ENCODE assay signal across 8 mouse cellular contexts in the genomic region with DNA sequence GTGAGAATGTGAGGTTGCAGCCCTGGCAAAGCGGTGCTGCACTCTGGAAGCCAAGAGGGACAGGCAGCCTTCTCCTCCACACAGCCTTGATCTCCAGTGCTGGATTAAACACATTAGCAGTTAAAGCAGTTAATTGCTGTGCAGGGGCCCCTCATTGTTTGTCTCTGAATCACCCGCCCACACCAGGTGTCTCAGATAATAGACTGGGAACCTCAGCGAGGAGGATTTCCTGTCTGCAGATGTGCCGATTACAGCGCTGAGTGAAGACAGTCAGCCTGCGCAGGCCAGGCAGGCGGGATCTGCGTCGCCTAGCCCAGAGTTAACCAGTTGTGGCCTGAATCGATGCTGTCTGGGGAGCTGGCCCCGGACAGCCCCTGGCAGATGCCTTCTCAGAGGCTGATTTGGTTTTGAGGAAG. TPM values are rescaled to one million over a fixed set of nuclear protein-coding genes. Genes with fewer than 3 reads are reported as not detected.
A peak's percentile ranks its signal among the peaks of the same experiment; 100 is the strongest.
DNase-seq lines count a peak whose midpoint lies in the region; ATAC-seq and TF ChIP-seq lines count a peak whose summit lies in the region.

No protein-coding gene starts in this region.

- H3K27me3 ChIP-seq in heart, embryonic 16.5 days (ENCODE audit: control insufficient read depth, insufficient read depth, low read length): no peaks in the 10 kb centered on the region
- no peaks in the 10 kb centered on the region for H3K27me3 ChIP-seq in limb, embryonic 15.5 days
- no peaks in the 10 kb centered on the region for H3K27me3 ChIP-seq in midbrain, postnatal 0 days (ENCODE audit: insufficient read depth, low read length)

- peak overlapping the region; percentile 47 for H3K9ac ChIP-seq in heart, embryonic 16.5 days (ENCODE audit: low read length)
- no peak overlapping the region for H3K9ac ChIP-seq in limb, embryonic 15.5 days
- no peak overlapping the region for H3K9ac ChIP-seq in midbrain, postnatal 0 days (replicated peaks; ENCODE audit: low read length, poor library complexity, severe bottlenecking)

- no peak overlapping the region for H3K4me3 ChIP-seq in lung, adult 2 months (replicated peaks; ENCODE audit: extremely low read depth, low read depth, low read length)
- H3K4me3 ChIP-seq in heart, embryonic 16.5 days (ENCODE audit: low read length): peak overlapping the region; percentile 28; the same call in 1 of the 2 replicates
- no peak overlapping the region for H3K4me3 ChIP-seq in limb, embryonic 15.5 days
- H3K4me3 ChIP-seq in midbrain, postnatal 0 days (ENCODE audit: low read depth, low read length): no peak overlapping the region

- TF ChIP-seq POLR2A in lung, adult 2 months (IDR thresholded peaks at IDR 0.05; ENCODE audit: borderline replicate concordance, extremely low read depth, low read depth, low read length): no peak

- H3K4me2 ChIP-seq in heart, embryonic 16.5 days (ENCODE audit: low read depth, low read length): peak overlapping the region; percentile 35
- peak overlapping the region; percentile 19 for H3K4me2 ChIP-seq in limb, embryonic 15.5 days
- peak overlapping the region; percentile 34 for H3K4me2 ChIP-seq in midbrain, postnatal 0 days (ENCODE audit: low read depth, low read length, poor library complexity, severe bottlenecking)

- peaks cover 26% of the 10 kb centered on the region for H3K4me1 ChIP-seq in lung, adult 2 months (ENCODE audit: control insufficient read depth, insufficient read depth, low read length)
- H3K4me1 ChIP-seq in heart, embryonic 16.5 days (ENCODE audit: control insufficient read depth, insufficient read depth, low read length): peaks cover 16% of the 10 kb centered on the region
- peaks cover 38% of the 10 kb centered on the region for H3K4me1 ChIP-seq in limb, embryonic 15.5 days
- H3K4me1 ChIP-seq in midbrain, postnatal 0 days (ENCODE audit: insufficient read depth, low read length): peaks cover 5% of the 10 kb centered on the region; the same call in 1 of the 2 replicates

- peaks cover 9% of the 10 kb centered on the region; the same call in 1 of the 2 replicates for H3K36me3 ChIP-seq in heart, embryonic 16.5 days (ENCODE audit: control insufficient read depth, insufficient read depth)
- no peaks in the 10 kb centered on the region for H3K36me3 ChIP-seq in limb, embryonic 15.5 days
- peaks cover 11% of the 10 kb centered on the region for H3K36me3 ChIP-seq in midbrain, postnatal 0 days (ENCODE audit: insufficient read depth, low read length)

- WGBS in lung, adult 2 months: 27% methylated on average over 11 of the region's 11 CpGs
- WGBS in heart, embryonic 16.5 days: 18% methylated on average over 11 of the region's 11 CpGs
- 10% methylated on average over 11 of the region's 11 CpGs for WGBS in limb, embryonic 15.5 days
- WGBS in midbrain, postnatal 0 days: 7% methylated on average over 11 of the region's 11 CpGs

- H3K9me3 ChIP-seq in heart, embryonic 16.5 days (replicated peaks; ENCODE audit: control insufficient read depth, low read length): no peaks in the 10 kb centered on the region
- H3K9me3 ChIP-seq in limb, embryonic 15.5 days: no peaks in the 10 kb centered on the region
- H3K9me3 ChIP-seq in midbrain, postnatal 0 days (ENCODE audit: low read length): no peaks in the 10 kb centered on the region

- peak; percentile 79 for ATAC-seq in heart, embryonic 16.5 days (replicated peaks; ENCODE audit: extremely low read depth, insufficient read depth, low FRiP score)
- ATAC-seq in limb, embryonic 15.5 days (ENCODE audit: insufficient number of reproducible peaks, low FRiP score, low TSS enrichment, low read depth): 0 out of 2 replicates have a peak, but pooled peaks have one; percentile 9
- ATAC-seq in midbrain, postnatal 0 days (ENCODE audit: low FRiP score): peak; percentile 68; the same call in 1 of the 2 replicates

- H3K27ac ChIP-seq in heart, embryonic 16.5 days (ENCODE audit: low read length): peak overlapping the region; percentile 79
- H3K27ac ChIP-seq in limb, embryonic 15.5 days: peak overlapping the region; percentile 22; the same call in 1 of the 2 replicates
- no peak overlapping the region for H3K27ac ChIP-seq in midbrain, postnatal 0 days (ENCODE audit: low read depth, low read length)

- TF ChIP-seq CTCF in lung, adult 2 months (IDR thresholded peaks at IDR 0.05; ENCODE audit: insufficient read depth, low read length): no peak
- no peak for TF ChIP-seq CTCF in midbrain, postnatal 0 days (IDR thresholded peaks at IDR 0.05)

- peak; percentile 9 to 33 for DNase-seq in lung, adult 18-20 months
- DNase-seq in lung, adult 2 months: no peak
- DNase-seq in embryo, embryonic 10.5 days (ENCODE audit: low spot score): peak; percentile 78
- DNase-seq in midbrain, postnatal 0 days (ENCODE audit: low spot score): peak; percentile 59
- DNase-seq in thymus, postnatal 36 days: peak; percentile 79 to 85
- no peak for DNase-seq in left cerebral cortex, adult 11 months (ENCODE audit: low spot score)

RNA-seq across cellular contexts. Expression of a gene that starts 33.3 kb away (rescaled TPM):
- polyA plus RNA-seq in lung, adult 2 months (2012; rRNA removed): 159 and 171 TPM in 2 replicates
- 128 and 142 TPM in 2 replicates for polyA plus RNA-seq in heart, embryonic 16.5 days (2015; fragmentation: Nextera tagmentation; extraction: Ambion mirVana)
- 119 and 127 TPM in 2 replicates for polyA plus RNA-seq in limb, embryonic 15.5 days (2015; fragmentation: Nextera tagmentation; extraction: Ambion mirVana)
- 62.3 and 74.6 TPM in 2 replicates for total RNA-seq in midbrain, postnatal 0 days (2014; rRNA removed)
- 95.0 and 103 TPM in 2 replicates for polyA plus RNA-seq in midbrain, postnatal 0 days (2015; fragmentation: Nextera tagmentation; extraction: Ambion mirVana)

RNA-seq across cellular contexts. Expression of a gene that starts 33.8 kb away (rescaled TPM):
- polyA plus RNA-seq in lung, adult 2 months (2012; rRNA removed): 11.7 and 19.4 TPM in 2 replicates
- polyA plus RNA-seq in heart, embryonic 16.5 days (2015; fragmentation: Nextera tagmentation; extraction: Ambion mirVana): 38.4 and 39.6 TPM in 2 replicates
- 16.5 and 16.8 TPM in 2 replicates for polyA plus RNA-seq in limb, embryonic 15.5 days (2015; fragmentation: Nextera tagmentation; extraction: Ambion mirVana)
- 13.3 and 22.9 TPM in 2 replicates for total RNA-seq in midbrain, postnatal 0 days (2014; rRNA removed)
- 38.3 and 42.6 TPM in 2 replicates for polyA plus RNA-seq in midbrain, postnatal 0 days (2015; fragmentation: Nextera tagmentation; extraction: Ambion mirVana)

RNA-seq across cellular contexts. Expression of a gene that starts 38.5 kb away (rescaled TPM):
- polyA plus RNA-seq in lung, adult 2 months (2012; rRNA removed): 9.4 and 11.3 TPM in 2 replicates
- polyA plus RNA-seq in heart, embryonic 16.5 days (2015; fragmentation: Nextera tagmentation; extraction: Ambion mirVana): 12.7 TPM in 2 replicates
- 20.5 and 20.9 TPM in 2 replicates for polyA plus RNA-seq in limb, embryonic 15.5 days (2015; fragmentation: Nextera tagmentation; extraction: Ambion mirVana)
- total RNA-seq in midbrain, postnatal 0 days (2014; rRNA removed): 9.1 and 12.4 TPM in 2 replicates
- polyA plus RNA-seq in midbrain, postnatal 0 days (2015; fragmentation: Nextera tagmentation; extraction: Ambion mirVana): 20.5 and 21.0 TPM in 2 replicates

RNA-seq across cellular contexts. Expression of a gene that starts 38.7 kb away (rescaled TPM):
- 5.9 and 6.5 TPM in 2 replicates for polyA plus RNA-seq in lung, adult 2 months (2012; rRNA removed)
- polyA plus RNA-seq in heart, embryonic 16.5 days (2015; fragmentation: Nextera tagmentation; extraction: Ambion mirVana): 2.0 and 2.7 TPM in 2 replicates
- 3.4 and 4.2 TPM in 2 replicates for polyA plus RNA-seq in limb, embryonic 15.5 days (2015; fragmentation: Nextera tagmentation; extraction: Ambion mirVana)
- 7.1 and 7.9 TPM in 2 replicates for total RNA-seq in midbrain, postnatal 0 days (2014; rRNA removed)
- 3.0 and 3.8 TPM in 2 replicates for polyA plus RNA-seq in midbrain, postnatal 0 days (2015; fragmentation: Nextera tagmentation; extraction: Ambion mirVana)

Comparison
In these comparisons a context has a peak if more than half of its experiments do, and no peak if none do; other contexts are left out.
1. DNase-seq: peak in lung, adult 18-20 months (2 of 2), embryo, embryonic 10.5 days (single experiment), midbrain, postnatal 0 days (single experiment) and thymus, postnatal 36 days (2 of 2); none in lung, adult 2 months (single experiment) and left cerebral cortex, adult 11 months (single experiment).
2. ATAC-seq: peak in every context shown above with its lines; median percentile 79 in heart, embryonic 16.5 days; 68 in midbrain, postnatal 0 days; 9 in limb, embryonic 15.5 days.
3. Peak in every context shown above with its lines, with median percentiles within 50 percentile points of each other: H3K4me2 ChIP-seq.